Mouse (Mus musculus) embryo, embryonic 10 days (tissue): Measurements from ENCODE around the gene Arhgef33.

ENCODE experiments used
- DNase-seq: peaks from one replicate; pipeline ENCODE4 v3.0.0-alpha.2; 2015; ENCODE audit warnings: low spot score

Gene Arhgef33

GRCm38 (mm10) chr17:80446470-80446869, 139.3 kb downstream of the Arhgef33 start:
- no peak for DNase-seq
